In genomic region chr7:65693301-65693821, GRCm38 (mm10) we compare ENCODE assay signal across 8 mouse cellular contexts. TPM values are rescaled to one million over a fixed set of nuclear protein-coding genes. Genes with fewer than 3 reads are reported as not detected.
DNase-seq lines count a peak whose midpoint lies in the region; ATAC-seq and TF ChIP-seq lines count a peak whose summit lies in the region.

No protein-coding gene starts in this region.

- peak overlapping the region; percentile 72 for H3K9ac ChIP-seq in intestine, postnatal 0 days (ENCODE audit: low read depth, low read length)

- H3K9me3 ChIP-seq in intestine, postnatal 0 days (ENCODE audit: control insufficient read depth) = no peaks in the 10 kb centered on the region
- no peaks in the 10 kb centered on the region for H3K9me3 ChIP-seq in midbrain, embryonic 10.5 days (replicated peaks)

- no peaks in the 10 kb centered on the region for H3K27me3 ChIP-seq in intestine, postnatal 0 days (replicated peaks; ENCODE audit: control insufficient read depth, insufficient read depth, low read length)
- H3K27me3 ChIP-seq in midbrain, embryonic 10.5 days (ENCODE audit: low read depth, poor library complexity, severe bottlenecking) = no peaks in the 10 kb centered on the region

- H3K36me3 ChIP-seq in intestine, postnatal 0 days (ENCODE audit: control insufficient read depth, insufficient read depth) = peaks cover 20% of the 10 kb centered on the region
- peaks cover 35% of the 10 kb centered on the region for H3K36me3 ChIP-seq in midbrain, embryonic 10.5 days

- peak overlapping the region; percentile 86 for H3K4me2 ChIP-seq in intestine, postnatal 0 days (replicated peaks; ENCODE audit: low read depth)

- H3K4me1 ChIP-seq in intestine, postnatal 0 days (replicated peaks; ENCODE audit: control insufficient read depth, insufficient read depth, low read length) = peaks cover 3% of the 10 kb centered on the region; the same call in 1 of the 2 replicates
- H3K4me1 ChIP-seq in midbrain, embryonic 10.5 days = peaks cover 22% of the 10 kb centered on the region

- intact Hi-C loops in left cerebral cortex, postnatal 36 days (cut with DNase I) = no loop called here

- DNase-seq in adrenal gland, postnatal 10 days = peak; percentile 93
- peak; percentile 88 for DNase-seq in embryo, embryonic 9.5 days (ENCODE audit: extremely low spot score)
- DNase-seq in left cerebral cortex, postnatal 36 days (ENCODE audit: low spot score in 2 of 2) = peak; percentile 86 to 90
- DNase-seq in midbrain, embryonic 10.5 days (ENCODE audit: low spot score) = peak; percentile 89
- DNase-seq in right cerebral cortex, postnatal 36 days (ENCODE audit: low spot score in 2 of 2) = peak; percentile 70 to 80
- DNase-seq in urinary bladder, postnatal 4 days (ENCODE audit: low spot score in 2 of 2) = peak; percentile 86 to 91

- no peak; the same call in 1 of the 2 replicates for TF ChIP-seq CTCF in intestine, postnatal 0 days (IDR thresholded peaks at IDR 0.05; ENCODE audit: low read depth)

- peak; percentile 88 for ATAC-seq in granulocyte monocyte progenitor cell, adult 5-6 weeks (replicated peaks; ENCODE audit: poor library complexity, severe bottlenecking)
- ATAC-seq in intestine, postnatal 0 days = peak; percentile 92

- H3K4me3 ChIP-seq in intestine, postnatal 0 days (ENCODE audit: low read depth, low read length) = peak overlapping the region; percentile 86
- peak overlapping the region; percentile 86 for H3K4me3 ChIP-seq in midbrain, embryonic 10.5 days

- H3K27ac ChIP-seq in intestine, postnatal 0 days (ENCODE audit: low read depth, low read length) = 0 out of 2 replicates have a peak overlapping the region, but pooled peaks have one; percentile 28
- peak overlapping the region; percentile 95 for H3K27ac ChIP-seq in midbrain, embryonic 10.5 days (replicated peaks)

- WGBS in intestine, postnatal 0 days = under 1% methylated on average over 52 of the region's 52 CpGs
- WGBS in midbrain, embryonic 10.5 days = under 1% methylated on average over 52 of the region's 52 CpGs

RNA-seq across cellular contexts. Expression of gene Tm2d3, which starts 2.4 kb away (rescaled TPM):
- total RNA-seq in adrenal gland, postnatal 10 days (2021) = 10 to 100 TPM; 32.4 to 37.6 TPM
- 23.0 and 35.3 TPM in 2 replicates for total RNA-seq in granulocyte monocyte progenitor cell, adult 5-6 weeks (2014; fragmentation: Nextera tagmentation)
- 70.1 and 70.9 TPM in 2 replicates for total RNA-seq in granulocyte monocyte progenitor cell, adult 5-6 weeks (2017)
- 55.2 and 62.4 TPM in 2 replicates for polyA plus RNA-seq in intestine, postnatal 0 days (2015; fragmentation: Nextera tagmentation; extraction: Ambion mirVana)
- 10 to 100 TPM; 48.7 to 54.2 TPM for total RNA-seq in left cerebral cortex, postnatal 36 days (2021)
- 84.1 and 89.5 TPM in 2 replicates for polyA plus RNA-seq in midbrain, embryonic 10.5 days (2016; fragmentation: Nextera tagmentation; extraction: Ambion mirVana)

RNA-seq across cellular contexts. Expression of gene Tarsl2, which starts 48.7 kb away (rescaled TPM):
- 10 to 100 TPM; 25.1 to 32.1 TPM for total RNA-seq in adrenal gland, postnatal 10 days (2021)
- 8.8 and 9.0 TPM in 2 replicates for total RNA-seq in granulocyte monocyte progenitor cell, adult 5-6 weeks (2014; fragmentation: Nextera tagmentation)
- 16.9 and 26.7 TPM in 2 replicates for total RNA-seq in granulocyte monocyte progenitor cell, adult 5-6 weeks (2017)
- 3.8 TPM in 2 replicates for polyA plus RNA-seq in intestine, postnatal 0 days (2015; fragmentation: Nextera tagmentation; extraction: Ambion mirVana)
- 10 to 100 TPM; 40.0 to 43.8 TPM for total RNA-seq in left cerebral cortex, postnatal 36 days (2021)
- 8.0 and 8.3 TPM in 2 replicates for polyA plus RNA-seq in midbrain, embryonic 10.5 days (2016; fragmentation: Nextera tagmentation; extraction: Ambion mirVana)

Comparison
In these comparisons a context has a peak if more than half of its experiments do, and no peak if none do; other contexts are left out.
1. Peak in every context shown above with its lines: DNase-seq, ATAC-seq, H3K4me3 ChIP-seq and H3K27ac ChIP-seq.